Mouse (Mus musculus): ENCODE data around the gene Tmpo. TPM values are rescaled to one million over a fixed set of nuclear protein-coding genes. Genes with fewer than 3 reads are reported as not detected.

Gene Tmpo
- polyA plus RNA-seq, 1 experiment from 2014 or later, result 252 TPM

DNA sequence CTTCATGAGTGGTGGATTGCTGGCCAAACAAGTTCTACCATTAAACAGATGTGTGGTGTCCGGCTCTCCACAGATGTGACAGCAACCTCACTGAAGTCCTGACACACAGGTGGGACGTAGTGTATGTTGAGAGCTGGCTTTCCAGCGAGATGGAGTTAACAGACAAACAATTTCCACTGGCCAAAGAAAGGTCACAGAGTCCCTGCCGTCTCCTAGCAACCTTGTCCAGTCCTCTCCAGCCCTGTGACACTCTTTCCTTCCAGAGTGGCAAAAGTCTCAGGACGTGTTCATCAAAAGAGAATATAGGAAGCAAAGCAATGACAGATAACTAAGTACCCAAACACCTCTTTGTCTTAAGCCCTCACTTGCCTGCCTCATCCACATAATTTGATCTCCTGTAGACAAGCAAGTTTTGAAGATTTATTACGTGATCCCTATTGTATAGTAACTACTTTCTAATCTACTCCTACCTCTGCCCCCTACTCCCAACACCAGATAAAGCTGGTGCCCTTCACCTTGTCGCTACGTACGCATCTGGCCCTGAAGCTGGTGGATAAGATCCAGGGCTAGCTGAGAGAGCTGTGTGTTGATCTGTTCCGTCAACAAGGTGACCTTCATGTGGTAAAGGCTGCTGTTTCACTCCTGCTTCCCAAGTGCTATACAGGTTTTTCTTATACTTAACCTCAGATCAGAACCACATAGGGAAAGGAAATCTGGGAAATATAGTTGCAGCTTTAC lies 54.3 kb downstream of the Tmpo start:
- no peak overlapping the region for H3K27ac ChIP-seq
- no peak overlapping the region for H3K4me2 ChIP-seq
- H3K9me3 ChIP-seq, result no peaks in the 10 kb centered on the region
- H3K27me3 ChIP-seq, result no peaks in the 10 kb centered on the region
- H3K9ac ChIP-seq, result no peak overlapping the region
- peaks cover 4% of the 10 kb centered on the region for H3K36me3 ChIP-seq
- H3K4me1 ChIP-seq, result peaks cover 14% of the 10 kb centered on the region
- no peak for ATAC-seq (ENCODE audit: insufficient number of reproducible peaks, insufficient read depth, low FRiP score, low TSS enrichment, low read depth)
- 80% methylated on average over 10 of the region's 10 CpGs for WGBS
- no peak overlapping the region for H3K4me3 ChIP-seq

DNA sequence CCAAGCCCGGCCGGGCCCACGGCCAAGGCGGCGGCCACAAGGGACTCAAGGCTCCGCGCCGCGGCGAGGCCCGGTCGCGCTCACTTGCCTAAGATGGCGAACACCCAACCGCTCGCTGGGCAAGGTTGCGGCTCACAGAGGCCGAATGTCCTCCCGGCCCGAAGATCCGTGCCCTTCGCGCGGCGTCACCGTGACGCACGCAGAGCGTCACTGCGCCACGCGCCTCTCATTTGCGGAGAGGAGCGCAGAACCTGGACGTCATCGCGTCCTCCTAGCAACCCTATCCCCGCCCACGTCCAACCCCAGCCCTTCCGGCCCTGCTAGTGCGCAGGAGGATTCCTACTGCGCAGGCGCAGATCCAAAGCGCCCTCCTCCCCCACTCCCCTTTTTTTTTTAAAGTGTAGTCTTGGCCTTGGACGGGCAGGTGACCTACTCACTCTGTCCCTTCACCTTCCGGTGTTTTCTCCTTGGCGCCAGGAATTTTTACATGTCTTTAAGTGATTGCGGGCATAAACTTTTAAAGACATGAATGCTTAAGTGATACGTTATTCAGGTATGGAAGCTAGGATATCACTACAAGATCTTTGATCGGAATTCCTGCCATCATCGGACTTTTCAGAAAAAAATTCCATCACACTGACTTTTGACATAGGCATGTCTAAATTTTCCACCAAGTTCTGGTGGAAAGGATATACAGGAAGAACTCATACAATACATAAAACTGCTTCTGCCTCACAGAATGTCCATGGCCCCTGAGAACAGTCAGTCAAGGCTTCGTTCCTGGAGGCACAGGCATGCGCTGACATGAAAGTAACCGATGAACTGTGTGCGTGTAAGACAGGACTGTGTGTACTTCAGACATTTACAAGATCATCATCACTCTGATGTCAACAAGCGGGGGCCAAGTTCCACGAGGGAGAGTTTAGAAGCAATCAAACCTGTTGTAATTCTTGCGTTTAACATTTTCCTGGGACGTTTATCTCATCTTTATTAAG lies 57.0 kb downstream of the Tmpo start, which contains the start of gene Slc25a3:
Gene Slc25a3, minus strand, starts transcription at position 232 of the 995 bp plus-strand sequence.
- Histone ChIP-seq H3K4me3 (peak within 1 kb of the TSS; percentile 98), H3K9me3 (no peaks in the 10 kb centered on the region), H3K9ac (peak within 1 kb of the TSS; percentile 99), H3K4me1 (peaks cover 19% of the 10 kb centered on the region), H3K36me3 (peaks cover 27% of the 10 kb centered on the region), H3K27me3 (no peaks in the 10 kb centered on the region), H3K4me2 (peak within 1 kb of the TSS; percentile 87), H3K27ac (peak within 1 kb of the TSS; percentile 89)
- ATAC-seq (ENCODE audit: insufficient number of reproducible peaks, insufficient read depth, low FRiP score, low TSS enrichment, low read depth), result peak; percentile 99
- WGBS, result 11% methylated on average over 59 of the region's 59 CpGs

DNA sequence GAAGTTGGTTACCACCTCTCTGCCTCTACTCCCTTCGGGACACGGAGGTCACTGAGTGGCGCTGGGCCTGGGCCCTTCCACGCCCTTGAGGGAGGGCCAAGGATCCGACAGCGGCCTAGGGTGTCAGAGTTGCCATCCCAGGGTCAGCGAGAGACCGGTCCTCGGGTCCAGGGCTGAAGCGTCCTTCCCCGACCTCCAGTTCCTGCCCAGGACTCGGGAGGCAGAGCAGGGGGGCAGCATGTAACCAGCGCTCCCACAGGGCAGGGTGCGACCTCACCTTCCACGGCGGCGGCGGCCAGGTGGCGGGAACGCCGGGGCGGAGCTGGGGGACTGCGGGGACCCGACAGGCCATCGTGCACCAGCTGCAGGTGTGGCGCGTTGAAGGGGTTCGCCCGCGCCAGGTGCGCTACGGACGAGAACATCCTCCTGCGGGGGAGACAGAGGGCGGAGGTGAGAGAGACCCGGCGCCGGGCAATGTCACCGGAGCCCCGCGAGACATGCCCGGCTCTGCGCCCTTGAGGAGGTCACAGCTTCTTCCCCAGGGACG lies 57.8 kb downstream of the Tmpo start:
- Histone ChIP-seq H3K27ac (peak overlapping the region; percentile 89), H3K4me2 (peak overlapping the region; percentile 87), H3K36me3 (peaks cover 35% of the 10 kb centered on the region), H3K9me3 (no peaks in the 10 kb centered on the region), H3K9ac (peak overlapping the region; percentile 99), H3K4me3 (peak overlapping the region; percentile 98), H3K27me3 (no peaks in the 10 kb centered on the region), H3K4me1 (peaks cover 19% of the 10 kb centered on the region)
- peak; percentile 33 for ATAC-seq (ENCODE audit: insufficient number of reproducible peaks, insufficient read depth, low FRiP score, low TSS enrichment, low read depth)
- WGBS, result under 1% methylated on average over 44 of the region's 44 CpGs

DNA sequence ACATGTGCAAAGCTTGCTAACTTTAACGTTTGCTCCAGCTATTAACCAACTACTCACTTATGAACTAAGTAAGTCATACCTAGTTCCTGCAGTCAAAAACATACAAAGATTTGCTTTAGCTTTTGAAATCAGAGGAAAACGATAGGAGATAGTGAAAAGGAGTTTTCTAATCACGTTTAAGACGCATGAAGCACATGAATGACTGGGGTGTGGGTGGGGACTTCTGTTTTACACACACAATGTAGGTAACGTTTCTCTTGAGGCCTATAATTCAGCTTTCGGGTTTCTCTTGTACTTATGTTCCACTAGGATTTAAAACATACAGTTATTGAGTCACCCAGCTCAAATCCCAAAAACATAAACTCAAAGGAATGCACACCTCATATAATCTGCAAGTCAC lies 58.5 kb downstream of the Tmpo start:
- Histone ChIP-seq H3K4me1 (peaks cover 19% of the 10 kb centered on the region), H3K9me3 (no peaks in the 10 kb centered on the region), H3K27me3 (no peaks in the 10 kb centered on the region), H3K4me3 (peak overlapping the region; percentile 98), H3K4me2 (peak overlapping the region; percentile 87), H3K9ac (peak overlapping the region; percentile 99), H3K36me3 (peaks cover 42% of the 10 kb centered on the region), H3K27ac (no peak overlapping the region)
- 35% methylated on average over 6 of the region's 6 CpGs for WGBS
- no peak for ATAC-seq (ENCODE audit: insufficient number of reproducible peaks, insufficient read depth, low FRiP score, low TSS enrichment, low read depth)

DNA sequence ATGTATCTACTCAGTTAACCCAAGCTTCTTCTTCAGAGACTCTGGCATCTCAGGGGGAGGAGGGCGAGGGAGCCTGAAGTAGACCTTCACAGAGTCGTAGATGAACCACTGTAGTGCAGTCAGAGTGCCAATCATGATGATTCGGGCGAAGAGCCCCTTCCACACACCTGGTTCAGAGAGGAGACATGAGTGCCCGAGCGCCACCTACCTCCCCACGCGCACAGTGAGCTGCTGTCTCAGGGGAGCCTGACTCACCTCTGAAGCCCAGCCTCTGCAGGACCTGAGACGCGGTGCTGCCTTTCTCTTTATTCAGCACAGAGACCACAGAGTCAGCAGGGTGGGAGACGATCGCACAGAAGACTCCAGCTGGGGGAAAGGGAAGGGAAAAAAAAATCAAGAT lies 64.2 kb downstream of the Tmpo start:
- no peak for ATAC-seq (ENCODE audit: insufficient number of reproducible peaks, insufficient read depth, low FRiP score, low TSS enrichment, low read depth)
- Histone ChIP-seq H3K9me3 (no peaks in the 10 kb centered on the region), H3K36me3 (peaks cover 94% of the 10 kb centered on the region), H3K27me3 (no peaks in the 10 kb centered on the region), H3K4me1 (peaks cover 7% of the 10 kb centered on the region), H3K9ac (no peak overlapping the region), H3K27ac (no peak overlapping the region), H3K4me3 (no peak overlapping the region), H3K4me2 (no peak overlapping the region)
- WGBS, result 94% methylated on average over 12 of the region's 12 CpGs

DNA sequence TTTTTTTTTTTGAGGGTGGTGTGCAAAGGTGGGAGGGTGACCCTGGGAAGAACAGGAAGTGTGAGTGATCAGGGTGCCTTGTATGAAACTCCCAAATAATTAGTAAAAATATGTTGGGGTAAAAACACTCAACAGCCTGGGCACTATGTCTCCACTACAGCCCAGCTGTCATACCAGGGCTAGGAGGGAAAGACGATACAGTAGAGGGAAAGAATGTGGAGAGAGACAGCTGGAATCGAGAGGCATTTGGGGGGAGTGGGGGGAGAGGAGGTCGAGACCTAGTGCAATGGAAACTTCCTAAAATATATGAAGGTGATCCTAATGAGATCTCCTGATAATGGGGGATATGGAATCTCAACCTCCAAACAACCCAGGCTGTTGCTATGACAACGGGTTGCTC lies 71.3 kb downstream of the Tmpo start:
- no peak overlapping the region for H3K4me2 ChIP-seq
- H3K9ac ChIP-seq, result no peak overlapping the region
- H3K27me3 ChIP-seq, result no peaks in the 10 kb centered on the region
- H3K27ac ChIP-seq, result no peak overlapping the region
- no peak for ATAC-seq (ENCODE audit: insufficient number of reproducible peaks, insufficient read depth, low FRiP score, low TSS enrichment, low read depth)
- peaks cover 33% of the 10 kb centered on the region for H3K36me3 ChIP-seq
- no peaks in the 10 kb centered on the region for H3K4me1 ChIP-seq
- H3K9me3 ChIP-seq, result no peaks in the 10 kb centered on the region
- H3K4me3 ChIP-seq, result no peak overlapping the region
- 66% methylated on average over 4 of the region's 4 CpGs for WGBS

DNA sequence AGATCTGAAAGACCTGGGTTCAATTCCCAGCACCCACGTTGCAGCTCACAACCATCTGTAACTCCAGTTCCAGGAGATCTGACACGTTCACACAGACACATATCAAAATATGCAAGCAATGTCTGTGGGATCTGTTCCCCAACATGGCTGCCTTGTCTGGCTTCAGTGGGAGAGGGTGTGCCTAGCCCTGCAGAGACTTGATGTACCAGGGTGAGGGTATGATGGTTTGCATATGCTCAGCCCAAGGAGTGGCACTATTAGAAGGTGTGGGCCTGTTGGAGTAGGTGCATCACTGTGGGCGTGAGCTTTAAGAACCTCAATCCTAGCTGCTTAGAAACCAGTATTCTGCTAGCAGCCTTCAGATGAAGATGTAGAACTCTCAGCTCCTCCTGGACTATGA lies 75.1 kb downstream of the Tmpo start:
- H3K27me3 ChIP-seq, result no peaks in the 10 kb centered on the region
- peaks cover 22% of the 10 kb centered on the region for H3K36me3 ChIP-seq
- no peak overlapping the region for H3K9ac ChIP-seq
- H3K4me2 ChIP-seq, result no peak overlapping the region
- ATAC-seq (ENCODE audit: insufficient number of reproducible peaks, insufficient read depth, low FRiP score, low TSS enrichment, low read depth), result no peak
- no peak overlapping the region for H3K4me3 ChIP-seq
- H3K9me3 ChIP-seq, result no peaks in the 10 kb centered on the region
- H3K27ac ChIP-seq, result no peak overlapping the region
- no peaks in the 10 kb centered on the region for H3K4me1 ChIP-seq
- WGBS, result 82% methylated on average over 3 of the region's 3 CpGs

DNA sequence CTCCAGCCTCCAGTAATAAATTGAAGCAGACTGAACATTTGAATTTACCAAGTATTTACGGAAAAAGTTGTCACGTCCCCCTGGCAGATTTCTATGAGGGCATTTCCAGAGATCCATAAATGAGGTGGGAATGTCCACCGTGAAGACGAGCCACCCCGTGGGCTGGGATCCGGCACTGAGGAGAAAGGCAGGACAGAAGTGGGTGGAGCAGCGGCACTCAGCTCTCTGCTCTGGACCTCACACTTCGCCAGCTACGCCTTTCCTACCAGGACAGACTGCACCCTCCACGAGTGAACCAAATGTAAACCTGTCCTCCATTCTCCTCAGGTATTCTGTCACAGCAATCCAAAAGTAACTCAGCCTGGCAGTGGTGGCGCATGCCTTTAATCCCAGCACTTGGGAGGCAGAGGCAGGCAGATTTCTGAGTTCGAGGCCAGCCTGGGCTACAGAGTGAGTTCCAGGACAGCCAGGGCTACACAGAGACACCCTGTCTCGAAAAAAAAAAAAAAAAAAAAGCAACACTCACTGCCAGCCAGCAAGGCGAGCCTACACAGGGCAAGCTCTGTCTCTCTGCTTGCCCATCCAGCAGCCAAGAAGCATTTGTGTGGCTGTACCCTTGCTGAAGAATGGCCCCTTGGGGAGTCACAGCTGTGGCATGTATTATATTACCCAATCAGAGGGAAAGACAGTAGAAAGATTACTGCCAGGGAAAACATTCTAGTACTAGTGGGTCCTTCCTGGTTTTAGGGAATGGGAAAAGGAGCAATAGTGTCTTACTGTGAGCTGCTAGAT lies 78.1 kb downstream of the Tmpo start:
- no peak overlapping the region for H3K27ac ChIP-seq
- WGBS, result 87% methylated on average over 14 of the region's 14 CpGs
- ATAC-seq (ENCODE audit: insufficient number of reproducible peaks, insufficient read depth, low FRiP score, low TSS enrichment, low read depth), result no peak
- peaks cover 30% of the 10 kb centered on the region for H3K36me3 ChIP-seq
- H3K4me2 ChIP-seq, result no peak overlapping the region
- no peak overlapping the region for H3K4me3 ChIP-seq
- H3K27me3 ChIP-seq, result no peaks in the 10 kb centered on the region
- no peaks in the 10 kb centered on the region for H3K4me1 ChIP-seq
- H3K9me3 ChIP-seq, result no peaks in the 10 kb centered on the region
- no peak overlapping the region for H3K9ac ChIP-seq

DNA sequence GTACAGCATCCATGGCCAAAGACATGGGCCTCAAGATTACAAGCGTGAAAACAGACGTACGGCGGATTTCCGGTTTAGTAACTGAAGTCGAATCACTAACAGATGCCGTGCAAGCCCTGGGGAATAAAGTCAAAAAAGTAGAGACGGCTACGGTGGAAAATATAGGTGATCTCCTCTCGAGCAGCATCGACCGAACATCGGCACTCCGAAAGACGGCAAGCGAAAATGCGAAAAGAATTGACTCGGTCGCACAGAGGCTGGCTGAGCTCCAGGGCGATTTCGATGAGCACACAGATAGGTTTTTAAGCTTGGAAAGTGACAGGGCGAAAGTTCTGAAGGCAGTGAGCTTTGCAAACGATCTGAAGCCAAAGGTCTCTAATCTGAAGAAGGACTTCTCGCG lies 79.2 kb downstream of the Tmpo start:
- Histone ChIP-seq H3K4me3 (no peak overlapping the region), H3K9me3 (no peaks in the 10 kb centered on the region), H3K4me1 (no peaks in the 10 kb centered on the region), H3K4me2 (no peak overlapping the region), H3K36me3 (peaks cover 38% of the 10 kb centered on the region), H3K27me3 (no peaks in the 10 kb centered on the region), H3K9ac (no peak overlapping the region), H3K27ac (no peak overlapping the region)
- no peak for ATAC-seq (ENCODE audit: insufficient number of reproducible peaks, insufficient read depth, low FRiP score, low TSS enrichment, low read depth)
- WGBS, result 80% methylated on average over 25 of the region's 25 CpGs

DNA sequence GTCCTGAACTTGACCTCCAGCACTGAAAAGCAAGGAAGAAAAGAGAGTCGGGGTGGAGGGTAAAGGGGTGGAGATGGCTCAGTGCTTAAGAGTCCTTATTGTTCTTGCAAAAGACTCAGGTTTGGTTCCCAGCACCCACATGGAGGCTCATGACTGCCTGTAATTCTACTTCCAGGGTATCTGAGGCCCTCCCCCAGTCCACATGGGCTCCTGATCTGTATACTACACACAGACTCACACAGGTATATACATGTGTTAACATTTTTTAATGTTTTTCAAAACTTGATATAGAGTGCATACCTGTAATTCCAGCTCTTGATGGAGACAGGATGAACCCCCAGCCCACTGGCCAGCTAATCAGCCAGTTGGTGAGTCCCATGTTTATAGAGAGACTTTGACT lies 81.0 kb downstream of the Tmpo start:
- no peak overlapping the region for H3K4me3 ChIP-seq
- H3K27ac ChIP-seq, result no peak overlapping the region
- no peak overlapping the region for H3K4me2 ChIP-seq
- H3K9ac ChIP-seq, result no peak overlapping the region
- peaks cover 49% of the 10 kb centered on the region for H3K36me3 ChIP-seq
- no peaks in the 10 kb centered on the region for H3K4me1 ChIP-seq
- H3K27me3 ChIP-seq, result no peaks in the 10 kb centered on the region
- 80% methylated on average over 1 of the region's 1 CpGs for WGBS
- ATAC-seq (ENCODE audit: insufficient number of reproducible peaks, insufficient read depth, low FRiP score, low TSS enrichment, low read depth), result no peak
- no peaks in the 10 kb centered on the region for H3K9me3 ChIP-seq

DNA sequence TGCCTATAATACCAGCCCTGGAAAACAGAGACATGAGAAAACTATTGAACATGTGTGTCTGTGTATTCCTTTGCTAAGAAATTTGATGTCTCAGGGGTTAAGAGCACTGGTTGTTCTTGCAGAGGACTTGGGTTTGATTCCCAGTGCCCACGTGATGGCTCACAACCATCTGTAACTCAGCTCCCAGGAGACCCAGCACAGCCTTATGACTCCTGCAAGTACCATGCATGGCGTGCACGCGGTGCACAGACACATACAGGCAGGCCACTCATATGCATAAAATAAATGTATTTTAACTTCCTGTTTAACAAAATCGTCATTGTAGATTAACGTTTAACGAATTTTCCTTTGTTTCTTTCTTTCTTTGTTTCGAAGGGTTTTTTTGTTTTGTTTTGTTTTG lies 83.1 kb downstream of the Tmpo start:
- no peak overlapping the region for H3K9ac ChIP-seq
- no peak overlapping the region for H3K4me3 ChIP-seq
- H3K4me2 ChIP-seq, result no peak overlapping the region
- no peak overlapping the region for H3K27ac ChIP-seq
- WGBS, result 91% methylated on average over 8 of the region's 8 CpGs
- no peak for ATAC-seq (ENCODE audit: insufficient number of reproducible peaks, insufficient read depth, low FRiP score, low TSS enrichment, low read depth)
- no peaks in the 10 kb centered on the region for H3K9me3 ChIP-seq
- H3K36me3 ChIP-seq, result peaks cover 63% of the 10 kb centered on the region
- H3K4me1 ChIP-seq, result no peaks in the 10 kb centered on the region
- no peaks in the 10 kb centered on the region for H3K27me3 ChIP-seq
